Mouse (Mus musculus): ENCODE results near the gene Zfp652.
A peak's percentile ranks its signal among the peaks of the same experiment; 100 is the strongest.
"Not testable (repeated sequence)": the region's sequence is repeated elsewhere in the genome, so short reads cannot be mapped to it uniquely, and the experiment has no call there.

The Zfp652 gene

DNA sequence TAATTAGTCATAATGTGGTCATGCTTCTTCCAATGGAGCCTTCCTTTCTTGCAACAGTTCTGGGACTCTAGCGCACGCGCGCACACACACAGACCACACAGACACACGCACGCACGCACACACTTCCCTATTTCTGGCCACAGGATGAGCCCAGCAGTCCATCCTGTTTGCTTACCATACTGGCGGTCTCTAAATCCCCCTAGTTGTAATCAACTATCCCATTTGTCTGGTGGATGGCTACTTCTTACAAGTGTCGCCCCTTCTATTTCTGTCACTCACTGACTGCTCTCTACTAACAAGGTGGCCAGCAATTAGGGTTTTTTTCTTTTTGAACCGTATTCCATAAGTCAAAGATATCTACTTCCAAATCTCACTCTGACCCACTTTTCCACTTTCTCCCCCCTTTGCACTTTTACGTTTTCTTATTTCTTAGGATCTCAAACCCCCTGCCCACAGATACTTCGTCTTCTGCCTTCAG is 349 bp upstream of the Zfp652 start:
- no peak for DNase-seq (ENCODE audit: low spot score)

DNA sequence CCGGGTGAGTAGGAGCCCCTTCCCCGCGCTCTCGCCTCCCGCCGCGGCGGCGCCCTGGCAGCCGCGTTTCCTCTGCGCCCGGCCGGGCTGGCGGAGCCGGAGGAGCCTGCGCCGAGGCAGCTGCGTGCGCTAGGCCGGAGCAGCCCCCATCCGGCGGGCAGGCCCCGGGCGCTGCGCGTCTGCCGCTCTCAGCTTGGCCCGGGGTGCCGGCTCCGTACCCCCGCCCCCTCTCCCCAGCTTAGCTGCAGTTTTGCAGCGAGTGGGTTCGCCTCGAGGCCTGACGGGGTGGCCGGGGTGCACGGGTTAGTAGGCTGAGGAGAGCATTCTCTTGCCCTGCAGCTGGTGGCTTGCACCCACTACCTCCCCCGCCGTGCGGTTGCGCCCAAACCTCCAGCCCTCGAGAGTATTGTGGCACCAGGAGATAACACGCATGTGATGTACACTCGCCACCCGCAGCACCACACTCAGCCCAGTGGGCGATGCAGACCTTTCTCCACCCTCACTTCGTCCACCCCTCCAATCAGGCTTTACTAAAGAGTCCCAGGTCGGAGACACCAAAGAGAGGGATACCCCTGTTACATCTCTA is 845 bp downstream of the Zfp652 start:
- DNase-seq (ENCODE audit: low spot score), result no peak

DNA sequence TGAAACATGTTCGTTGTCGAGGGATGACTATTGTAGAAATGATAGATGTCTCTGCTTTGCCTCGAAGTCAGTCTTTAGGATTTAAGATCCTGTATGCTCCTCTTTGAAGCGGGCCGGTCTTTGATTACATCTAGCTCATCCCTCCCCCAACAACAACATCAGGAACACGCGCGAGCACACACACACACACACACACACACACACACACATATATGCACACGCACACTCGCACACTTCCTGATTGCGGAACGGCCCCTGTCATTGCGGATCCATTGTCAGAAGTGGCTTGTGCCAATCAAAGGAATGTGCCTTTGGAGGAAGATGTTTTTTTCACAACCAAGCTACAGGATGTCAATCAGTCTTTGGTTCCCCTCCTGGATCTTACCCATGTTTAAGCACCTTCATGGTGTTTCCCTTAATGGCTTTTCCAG is 1.4 kb downstream of the Zfp652 start:
- no peak for DNase-seq (ENCODE audit: low spot score)

DNA sequence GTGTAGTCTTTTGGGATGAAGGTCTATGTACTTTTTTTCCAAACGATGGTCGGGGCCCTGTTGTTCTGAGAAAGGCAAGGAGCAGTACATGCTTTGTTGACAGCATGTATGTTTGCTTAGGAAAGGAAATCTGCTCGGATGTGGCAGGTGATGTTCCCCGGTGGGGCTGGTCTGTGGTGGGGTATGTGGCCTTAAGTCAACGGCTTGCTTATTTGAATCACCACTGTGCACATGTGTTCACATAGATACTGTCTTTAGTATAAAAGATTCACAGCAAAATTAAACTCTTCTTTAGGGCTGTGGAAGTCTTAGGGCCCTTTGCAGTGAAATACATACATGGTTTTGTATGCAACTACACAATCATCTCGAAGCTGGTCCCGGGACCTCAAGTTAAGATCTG is 1.9 kb downstream of the Zfp652 start:
- no peak for DNase-seq (ENCODE audit: low spot score)

DNA sequence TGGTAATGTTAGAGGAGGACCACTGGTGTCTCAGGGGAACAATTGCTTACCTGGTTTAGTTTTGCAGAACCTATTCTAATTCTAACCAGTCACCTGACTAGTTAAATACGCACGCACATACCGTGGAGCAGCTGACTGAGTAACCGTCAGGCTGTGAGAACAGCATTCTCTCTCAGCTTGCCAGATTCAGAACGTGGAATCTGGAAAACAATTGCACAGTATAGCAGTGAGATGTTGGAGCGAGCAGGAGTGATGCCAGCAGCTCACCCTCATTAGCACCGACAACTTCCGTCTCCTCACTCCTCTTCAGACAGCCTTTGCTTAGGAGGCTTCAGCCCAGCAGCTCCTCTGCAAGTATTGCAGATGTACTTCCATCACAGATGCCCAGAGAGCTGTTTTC is 3.7 kb downstream of the Zfp652 start:
- DNase-seq (ENCODE audit: low spot score), result no peak

DNA sequence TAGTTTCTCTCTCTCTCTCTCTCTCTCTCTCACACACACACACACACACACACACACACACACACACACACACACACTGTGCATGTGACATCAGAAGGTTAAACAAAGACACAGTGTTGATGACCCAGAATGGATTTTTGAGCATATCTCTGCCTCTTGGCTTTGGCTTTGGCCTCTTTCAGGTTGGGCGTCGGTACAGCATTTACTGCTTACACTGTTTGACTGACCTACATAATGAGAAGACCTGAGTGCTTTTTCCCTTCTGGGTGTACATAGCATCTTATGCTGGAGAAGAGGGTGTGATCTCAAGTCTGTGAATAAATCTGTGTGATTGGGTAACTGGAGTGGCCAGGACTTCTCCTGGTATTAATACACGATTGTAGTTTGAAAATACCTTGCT is 6.9 kb downstream of the Zfp652 start:
- DNase-seq (ENCODE audit: low spot score), result no peak

DNA sequence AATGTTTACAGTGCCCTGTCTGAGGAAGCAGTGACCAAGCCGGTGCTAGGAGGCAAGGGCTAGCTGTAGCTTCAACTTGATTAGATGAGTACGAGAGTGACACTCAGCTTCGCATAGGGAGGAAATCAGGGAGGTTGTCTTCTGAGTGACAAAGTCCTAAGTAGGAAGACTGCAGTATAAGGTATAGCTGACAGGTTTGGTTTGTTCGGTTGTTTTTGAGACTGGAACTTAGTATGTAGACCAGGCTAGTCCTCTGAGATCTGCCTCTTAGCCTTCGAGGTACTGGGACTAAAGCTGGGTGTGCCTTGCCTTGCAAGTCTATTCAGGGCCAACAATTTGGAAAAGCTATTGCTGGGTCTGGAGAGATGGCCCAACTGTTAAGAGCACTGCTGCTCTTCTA is 10.8 kb downstream of the Zfp652 start, which contains the start of gene B130006D01Rik:
TSS of gene B130006D01Rik (plus strand) at position 301 of the 400 bp plus-strand sequence.
- no peak for DNase-seq (ENCODE audit: low spot score)

DNA sequence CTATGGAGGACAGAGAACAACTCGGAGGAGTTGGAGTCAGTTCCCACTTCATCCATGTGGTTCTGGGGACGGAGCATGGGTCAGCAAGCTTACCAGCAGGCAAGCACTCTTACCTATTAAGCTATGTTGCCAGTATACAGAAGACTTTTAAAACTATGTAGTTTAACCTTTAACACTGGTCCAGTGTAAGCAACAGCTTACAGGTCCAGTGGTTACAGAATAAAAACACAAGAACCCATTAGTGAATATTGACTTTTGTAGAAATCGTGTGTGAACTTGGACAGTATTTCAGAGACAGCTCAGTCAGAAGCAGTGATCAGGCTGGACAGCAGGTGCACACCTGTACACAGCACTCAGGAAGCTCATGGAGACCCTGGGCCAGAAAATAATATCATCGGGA is 12.0 kb downstream of the Zfp652 start:
- DNase-seq (ENCODE audit: low spot score), result no peak

DNA sequence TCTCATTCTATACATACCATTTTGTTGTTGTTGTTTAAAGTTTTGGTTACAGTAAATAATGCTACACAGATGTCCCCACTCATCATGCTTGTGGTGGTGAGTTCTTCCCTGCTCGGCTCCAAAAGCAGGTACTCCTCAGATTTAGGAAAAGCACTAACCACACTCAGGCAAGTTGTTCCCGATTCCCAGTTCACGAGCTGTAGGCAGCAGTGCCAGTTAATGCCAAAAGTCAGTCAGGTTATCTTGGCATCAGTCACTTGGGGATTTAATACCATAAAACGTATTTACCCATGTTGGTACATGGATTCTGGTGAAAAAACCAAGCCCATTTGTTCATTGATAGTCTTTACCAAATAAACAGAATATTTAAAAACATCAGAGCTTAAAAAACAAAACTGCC is 13.7 kb downstream of the Zfp652 start:
- no peak for DNase-seq (ENCODE audit: low spot score)

DNA sequence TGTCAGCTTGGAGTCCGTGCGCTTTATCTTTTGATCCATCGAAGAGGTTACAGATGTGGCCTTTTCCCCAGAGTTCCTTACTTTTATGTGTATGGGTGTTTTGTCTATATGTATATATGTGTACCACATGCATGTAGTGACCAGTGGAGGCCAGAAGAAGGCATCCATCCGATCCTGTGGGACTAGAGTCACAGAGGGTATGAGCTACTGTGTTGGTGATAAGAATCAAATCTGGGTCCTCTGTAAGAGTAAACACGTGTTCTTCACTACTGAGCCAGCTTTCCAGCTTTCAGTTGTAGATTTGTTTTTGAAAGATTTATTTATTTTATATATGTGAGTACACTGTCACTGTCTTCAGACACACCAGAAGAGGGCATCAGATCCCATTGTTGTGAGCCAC is 15.5 kb downstream of the Zfp652 start:
- no peak for DNase-seq (ENCODE audit: low spot score)

DNA sequence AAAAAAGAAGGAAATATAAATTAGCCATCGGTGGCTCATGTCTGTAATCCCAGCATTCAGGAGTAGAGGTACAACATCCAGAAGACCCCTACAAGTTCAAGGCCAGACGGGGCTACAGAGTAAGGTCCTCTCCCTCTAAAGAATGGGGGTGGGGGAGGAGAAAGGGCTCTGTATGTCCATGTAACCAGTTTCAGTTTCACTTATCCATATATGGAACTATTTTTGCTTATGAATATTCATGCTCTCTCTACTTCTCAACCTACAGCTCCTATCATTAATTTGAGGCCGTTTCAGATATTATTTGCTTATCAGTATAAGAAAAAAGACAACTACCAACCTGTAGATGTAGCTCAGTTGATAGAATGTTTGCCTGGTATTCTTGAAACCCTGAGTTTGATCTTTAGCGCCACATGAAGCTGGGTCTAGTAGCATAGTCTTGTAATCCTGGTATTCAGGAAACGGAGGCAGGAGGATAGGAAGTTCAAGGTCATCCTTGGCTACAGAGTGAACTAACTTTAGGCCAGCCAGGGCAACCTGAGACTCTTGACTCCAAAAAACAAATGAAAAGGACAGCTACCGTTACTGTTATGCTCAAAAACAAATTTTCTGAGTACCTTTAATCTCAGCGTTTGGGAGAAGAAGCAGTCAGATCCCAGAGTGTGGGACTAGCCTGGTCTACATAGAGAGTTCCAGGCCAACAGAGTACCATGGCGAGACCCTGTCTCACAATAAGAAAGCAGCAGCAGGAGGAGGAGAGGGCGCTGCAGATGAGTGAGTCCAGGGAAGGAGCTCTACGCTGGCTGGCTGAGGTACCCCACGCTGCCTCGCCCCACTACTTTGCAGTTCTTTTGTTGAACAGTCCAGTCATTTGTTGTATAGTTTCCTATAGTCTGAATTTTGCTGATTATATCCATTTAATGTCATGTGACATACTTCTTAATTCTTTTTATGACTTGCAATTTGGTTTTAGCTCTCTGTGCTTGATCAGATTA is 16.7 kb downstream of the Zfp652 start:
- DNase-seq (ENCODE audit: low spot score), result no peak

DNA sequence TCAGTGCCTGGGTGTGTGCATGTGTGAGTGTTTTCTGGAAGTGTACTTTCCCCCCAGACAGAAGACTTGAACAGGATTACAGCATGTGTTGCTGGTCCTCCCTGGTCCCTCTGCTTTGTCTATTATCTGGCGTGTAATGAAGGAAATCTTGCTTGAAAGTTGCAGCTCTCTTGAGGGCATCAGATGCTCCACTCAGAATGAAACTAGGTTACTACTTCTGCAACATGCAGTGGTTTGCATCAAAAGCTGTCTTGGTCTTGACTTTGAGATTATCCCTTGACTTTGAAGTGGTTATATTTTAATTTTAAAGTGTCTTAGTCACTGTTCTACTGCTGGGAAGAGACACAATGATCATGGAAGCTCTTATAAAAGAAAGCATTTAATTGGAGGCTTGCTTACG is 22.0 kb downstream of the Zfp652 start:
- DNase-seq (ENCODE audit: low spot score), result no peak

DNA sequence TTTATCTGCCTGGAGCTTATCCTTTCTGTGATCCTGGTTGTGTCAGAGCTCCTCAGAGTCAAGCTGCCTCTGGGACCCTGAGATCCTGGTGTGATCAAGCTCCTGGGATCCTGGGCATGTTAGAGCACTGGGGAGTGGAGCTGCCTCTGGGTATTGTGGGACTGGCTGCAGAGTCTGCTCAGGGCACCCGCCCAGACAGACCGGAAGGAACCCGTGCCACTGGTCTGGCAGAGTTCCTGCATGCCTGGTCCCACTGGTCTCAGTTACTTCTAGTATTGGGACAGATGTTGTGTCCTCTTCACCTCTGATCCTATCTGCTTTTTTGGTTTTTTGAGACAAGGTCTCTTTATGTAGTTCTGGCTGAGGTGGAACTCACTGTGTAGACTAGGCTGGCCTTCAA is 25.3 kb downstream of the Zfp652 start:
- no peak for DNase-seq (ENCODE audit: low spot score)

DNA sequence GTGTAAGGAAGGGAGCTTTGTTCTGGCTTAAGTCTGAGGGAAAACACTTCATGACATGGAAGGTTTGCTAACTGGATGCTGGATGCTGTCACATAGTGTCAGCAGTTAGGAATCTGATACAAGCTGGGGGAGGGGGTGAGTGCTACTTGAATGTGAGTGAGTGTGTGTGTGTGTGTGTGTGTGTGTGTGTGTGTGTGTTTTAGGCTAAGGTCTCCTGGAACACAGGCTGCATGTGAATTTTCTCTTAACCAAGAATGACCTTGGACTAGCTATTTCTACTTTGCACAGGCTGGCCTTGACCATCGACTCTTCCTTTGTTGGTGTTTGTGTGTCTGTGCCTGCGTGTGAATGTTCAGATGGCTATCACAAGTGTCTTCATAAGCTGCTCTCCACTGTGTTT is 32.0 kb downstream of the Zfp652 start:
- DNase-seq (ENCODE audit: low spot score), result no peak

DNA sequence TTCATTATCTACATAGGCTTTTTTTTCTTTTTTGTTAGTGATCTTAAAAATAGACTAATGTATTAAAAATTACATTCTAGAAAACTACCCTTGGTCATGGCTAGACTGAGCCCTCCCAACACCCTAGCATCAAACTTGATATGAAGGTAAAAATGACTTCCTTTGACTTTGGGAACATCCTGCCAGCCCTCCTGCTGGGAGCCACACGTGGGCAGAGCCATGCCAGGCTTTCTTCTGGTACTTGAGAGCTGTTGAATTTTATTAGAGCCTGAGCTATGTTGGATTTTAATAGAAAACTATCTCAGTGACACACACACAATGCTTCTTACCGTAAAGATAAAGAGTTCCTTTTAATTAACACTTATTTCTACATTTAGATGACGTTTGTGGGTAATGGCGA is 34.3 kb downstream of the Zfp652 start:
- DNase-seq (ENCODE audit: low spot score), result no peak

DNA sequence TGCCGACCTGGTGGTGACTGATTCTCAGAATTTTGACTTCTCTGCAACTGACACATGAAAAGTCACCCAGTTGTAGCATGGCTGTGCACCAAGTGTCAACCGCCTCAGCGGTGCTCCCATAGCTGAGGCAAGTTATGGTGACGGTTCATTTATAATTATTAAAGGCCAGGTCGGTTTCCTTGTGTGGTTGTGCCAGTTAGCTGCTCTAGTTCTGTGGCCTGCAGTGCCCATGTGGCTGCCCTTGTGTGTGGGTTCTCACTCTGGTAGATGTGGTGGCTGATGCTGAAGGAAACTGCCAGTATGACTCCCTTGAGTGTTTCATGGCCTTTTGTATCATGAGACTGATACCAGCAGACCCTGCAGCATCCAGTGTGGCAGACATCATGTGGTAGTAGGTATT is 35.9 kb downstream of the Zfp652 start:
- DNase-seq (ENCODE audit: low spot score), result no peak

DNA sequence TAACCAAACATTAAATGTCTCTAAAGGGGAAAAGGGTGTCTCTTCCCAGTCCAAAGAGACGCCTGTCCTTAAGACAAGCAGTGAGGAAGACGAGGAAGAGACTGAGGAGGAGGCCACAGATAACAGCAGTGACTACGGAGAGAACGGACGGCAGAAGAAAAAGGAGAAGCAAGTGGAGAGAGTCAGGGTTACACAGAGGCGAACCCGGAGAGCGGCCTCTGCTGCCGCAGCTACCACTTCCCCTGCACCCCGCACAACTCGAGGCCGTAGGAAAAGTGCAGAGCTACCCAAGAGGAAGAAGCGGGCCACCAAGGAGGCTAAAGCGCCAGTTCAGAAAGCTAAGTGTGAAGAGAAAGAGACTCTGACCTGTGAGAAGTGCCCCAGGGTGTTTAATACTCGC is 37.1 kb downstream of the Zfp652 start:
- DNase-seq (ENCODE audit: low spot score), result no peak

DNA sequence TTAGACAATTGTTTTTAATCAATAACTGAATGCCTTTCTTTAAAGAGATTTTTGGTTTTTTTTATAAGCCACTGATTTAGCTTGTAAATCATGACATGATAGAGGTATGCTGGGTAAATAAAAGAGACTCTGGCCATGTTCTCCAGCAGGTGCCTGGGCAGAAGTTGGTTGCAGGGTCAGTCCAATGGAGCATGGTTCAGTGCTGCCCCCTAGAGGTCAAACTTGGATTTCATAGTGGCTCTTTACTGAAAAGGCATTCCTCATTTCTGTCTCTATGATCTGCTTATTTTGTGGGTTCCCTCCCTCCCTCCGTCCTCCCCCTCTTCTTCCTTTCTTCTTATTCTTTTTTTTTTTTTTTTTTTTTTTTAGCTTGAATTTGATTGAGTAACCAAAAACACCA is 38.5 kb downstream of the Zfp652 start:
- peak; percentile 80 for DNase-seq (ENCODE audit: low spot score)

DNA sequence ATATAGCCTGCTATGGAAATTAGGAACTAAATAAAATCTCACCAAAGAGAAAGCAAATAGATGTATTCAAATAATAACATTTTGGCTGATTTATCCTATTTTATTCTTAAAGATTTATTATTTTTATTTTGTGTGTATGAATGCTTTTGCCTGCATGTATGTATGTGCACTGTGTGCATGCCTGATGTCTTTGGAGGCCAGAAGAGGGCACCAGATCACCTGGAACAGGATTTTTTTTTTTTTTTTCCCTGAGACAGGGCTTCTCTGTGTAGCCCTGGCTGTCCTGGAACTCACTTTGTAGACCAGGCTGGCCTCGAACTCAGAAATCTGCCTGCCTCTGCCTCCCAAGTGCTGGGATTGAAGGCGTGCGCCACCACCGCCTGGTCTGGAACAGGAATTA is 42.7 kb downstream of the Zfp652 start:
- DNase-seq (ENCODE audit: low spot score), result not testable (repeated sequence)

DNA sequence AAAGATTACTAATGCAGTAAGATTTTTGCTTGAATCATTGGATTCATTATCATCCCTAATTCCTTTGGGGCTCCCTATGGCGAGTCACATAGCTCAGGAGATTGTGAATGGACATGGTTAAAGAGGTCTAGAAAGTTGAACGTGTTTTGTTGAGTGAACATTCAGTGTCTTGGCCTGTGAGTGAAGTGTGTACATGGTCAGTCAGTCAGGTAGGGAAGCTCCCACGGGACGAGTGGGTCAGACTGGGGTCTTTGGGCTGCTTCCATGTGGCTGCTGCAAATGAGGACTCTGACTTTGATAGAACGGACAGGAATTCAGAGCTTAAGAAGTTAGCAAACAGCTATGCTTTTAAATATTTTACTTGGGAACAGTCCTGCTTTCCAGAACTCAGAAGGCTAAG is 48.0 kb downstream of the Zfp652 start:
- no peak for DNase-seq (ENCODE audit: low spot score)

DNA sequence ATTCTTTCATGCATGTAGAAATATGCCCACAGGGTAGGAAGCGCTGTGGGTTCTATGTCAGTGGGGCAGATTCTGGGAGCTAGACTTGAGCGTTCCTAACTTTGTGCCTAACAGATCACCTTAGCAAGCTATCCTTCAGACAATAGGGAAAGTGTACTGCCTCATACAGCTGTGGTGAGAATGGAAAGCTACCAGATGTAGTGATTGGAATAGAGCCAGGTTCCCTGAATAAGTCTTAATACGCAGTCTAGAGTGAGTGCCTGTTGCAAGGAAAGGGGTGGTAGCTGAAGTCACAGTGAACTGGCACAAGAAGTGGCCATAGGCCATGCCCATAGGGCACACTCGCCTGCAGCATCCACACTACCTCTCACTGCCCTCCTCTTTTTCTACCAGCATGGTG is 50.5 kb downstream of the Zfp652 start:
- no peak for DNase-seq (ENCODE audit: low spot score)

DNA sequence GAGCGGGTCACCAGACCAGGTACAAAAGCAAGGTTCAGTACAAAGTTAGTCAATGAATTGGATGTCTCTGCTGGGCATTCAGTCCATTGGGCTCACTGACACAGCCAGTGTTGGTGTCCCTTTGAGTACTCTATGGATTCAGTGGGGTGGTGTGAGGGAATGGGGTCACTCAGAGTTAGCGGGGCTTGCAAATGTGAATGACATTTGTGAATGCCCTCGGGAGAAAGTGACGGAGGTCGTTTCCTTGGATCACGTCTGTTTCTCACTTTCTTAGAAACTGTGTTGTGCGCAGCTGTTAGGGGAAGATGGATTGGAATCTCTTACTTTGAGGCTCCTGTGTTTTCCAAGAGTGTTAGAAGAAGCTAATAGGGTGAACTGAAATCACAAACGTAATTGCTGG is 52.3 kb downstream of the Zfp652 start:
- DNase-seq (ENCODE audit: low spot score), result no peak

DNA sequence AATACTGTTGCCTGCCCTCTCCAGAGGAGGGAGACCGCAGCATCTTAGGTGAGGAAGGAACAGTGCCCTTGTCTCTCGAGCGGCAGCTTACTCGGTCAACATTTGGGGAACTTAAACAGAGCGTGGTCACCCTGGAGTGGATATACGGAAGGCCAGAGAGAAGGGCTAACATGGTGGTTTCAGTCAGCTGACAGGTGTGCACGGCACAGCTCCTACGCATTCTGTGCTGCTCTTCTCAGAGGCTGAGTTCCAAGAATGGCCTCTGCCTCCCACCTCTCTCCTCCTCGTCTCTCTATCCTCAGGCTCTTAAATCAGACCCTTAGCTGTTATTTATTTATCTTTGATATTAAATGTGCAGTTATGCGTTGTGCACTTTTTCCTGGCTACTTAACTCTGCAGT is 52.9 kb downstream of the Zfp652 start:
- DNase-seq (ENCODE audit: low spot score), result no peak
